Mouse (Mus musculus) forebrain, postnatal 0 days (tissue): ENCODE data around the gene Man2a2. TPM values are rescaled to one million over a fixed set of nuclear protein-coding genes. Genes with fewer than 3 reads are reported as not detected.

Source experiments
- ATAC-seq: fragments of 200-750 bp; cut with Nextera tagmentation; 2 replicates; pipeline ENCODE4 v1.8.0; 2017; ENCODE audit warnings: mild to moderate bottlenecking, moderate library complexity
- DNase-seq: peaks from one replicate; pipeline ENCODE4 v3.0.0-alpha.2; 2015
- H3K27ac ChIP-seq: fragments of 300-500 bp; sonication (generic); 2 replicates; pipeline ENCODE4 v1.5.1; 2014; ENCODE audit warnings: low read depth, mild to moderate bottlenecking, antibody characterized with exemption, low read length, moderate library complexity, mixed read lengths
- H3K27me3 ChIP-seq: fragments of 300-500 bp; sonication (generic); 2 replicates; pipeline ENCODE4 v1.6.1; 2014; ENCODE audit warnings: mild to moderate bottlenecking, low read length, mixed read lengths; ENCODE audit not compliant: insufficient read depth
- H3K36me3 ChIP-seq: fragments of 300-500 bp; sonication (generic); 2 replicates; pipeline ENCODE4 v1.6.1; 2014; ENCODE audit warnings: mild to moderate bottlenecking, moderate library complexity; ENCODE audit not compliant: insufficient read depth
- H3K4me1 ChIP-seq: fragments of 300-500 bp; sonication (generic); 2 replicates; pipeline ENCODE4 v1.6.1; 2014; ENCODE audit warnings: antibody characterized with exemption; ENCODE audit not compliant: insufficient read depth
- H3K4me2 ChIP-seq: fragments of 300-500 bp; sonication (generic); 2 replicates; pipeline ENCODE4 v1.6.1; 2014; ENCODE audit warnings: low read depth, mild to moderate bottlenecking, moderate library complexity
- H3K4me3 ChIP-seq: fragments of 300-500 bp; sonication (generic); 2 replicates; pipeline ENCODE4 v1.5.1; 2014; ENCODE audit warnings: low read depth, low read length, mixed read lengths
- H3K9ac ChIP-seq: fragments of 300-500 bp; sonication (generic); 2 replicates; pipeline ENCODE4 v1.6.1; 2014; ENCODE audit warnings: mild to moderate bottlenecking
- H3K9me3 ChIP-seq: fragments of 300-500 bp; sonication (generic); 2 replicates; pipeline ENCODE4 v1.6.1; 2016; ENCODE audit warnings: low read length
- CTCF ChIP-seq: sonication (generic); IDR thresholded peaks from 2 replicates; pipeline ENCODE4 v1.5.1; 2016; ENCODE audit warnings: antibody characterized with exemption, control low read depth, low read depth
- WGBS: fragments of 180-500 bp; shearing (Covaris S2); extraction: QIAGEN DNeasy Blood & Tissue Kit; methylation state at CpG from one replicate; pipeline ENCODE4 v1.1.7; 2014; 5-methylcytosine and 5-hydroxymethylcytosine counted together
- polyA plus RNA-seq: library from polyadenylated mRNA; unstranded; fragments of >200 nt; fragmentation: Nextera tagmentation; extraction: Ambion mirVana; gene quantifications from 2 replicates; pipeline ENCODE4 v1.2.1, GENCODE M21; 2015
- total RNA-seq: library from RNA; depleted of rRNA; stranded (reverse); fragments of >200 nt; gene quantifications from 2 replicates; pipeline ENCODE4 v1.2.3, GENCODE M21; 2014

Gene Man2a2
- total and polyA plus RNA-seq, 2 experiments from 2014 or later = 12.0 to 54.8 TPM

DNA sequence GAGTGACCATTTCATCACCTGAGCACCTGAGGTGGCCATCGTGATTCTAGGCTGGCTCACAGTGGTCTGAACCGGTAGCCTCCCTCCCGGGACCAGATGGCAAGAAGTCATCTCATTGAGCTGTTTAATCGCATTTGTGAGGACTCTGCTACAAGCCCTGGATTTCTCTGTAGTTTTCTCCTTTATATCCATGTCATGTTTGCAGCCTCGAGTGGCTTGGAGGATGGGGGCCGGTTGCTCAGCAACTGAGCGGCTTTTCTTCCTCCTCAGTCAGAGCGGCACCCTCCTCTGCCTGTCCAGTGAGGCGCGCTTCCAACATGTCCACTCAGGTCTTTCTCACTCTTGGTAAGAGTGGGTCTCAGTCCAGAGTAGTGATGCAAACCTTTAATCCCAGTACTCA lies 5.0 kb upstream of the Man2a2 start:
- no peak for DNase-seq

DNA sequence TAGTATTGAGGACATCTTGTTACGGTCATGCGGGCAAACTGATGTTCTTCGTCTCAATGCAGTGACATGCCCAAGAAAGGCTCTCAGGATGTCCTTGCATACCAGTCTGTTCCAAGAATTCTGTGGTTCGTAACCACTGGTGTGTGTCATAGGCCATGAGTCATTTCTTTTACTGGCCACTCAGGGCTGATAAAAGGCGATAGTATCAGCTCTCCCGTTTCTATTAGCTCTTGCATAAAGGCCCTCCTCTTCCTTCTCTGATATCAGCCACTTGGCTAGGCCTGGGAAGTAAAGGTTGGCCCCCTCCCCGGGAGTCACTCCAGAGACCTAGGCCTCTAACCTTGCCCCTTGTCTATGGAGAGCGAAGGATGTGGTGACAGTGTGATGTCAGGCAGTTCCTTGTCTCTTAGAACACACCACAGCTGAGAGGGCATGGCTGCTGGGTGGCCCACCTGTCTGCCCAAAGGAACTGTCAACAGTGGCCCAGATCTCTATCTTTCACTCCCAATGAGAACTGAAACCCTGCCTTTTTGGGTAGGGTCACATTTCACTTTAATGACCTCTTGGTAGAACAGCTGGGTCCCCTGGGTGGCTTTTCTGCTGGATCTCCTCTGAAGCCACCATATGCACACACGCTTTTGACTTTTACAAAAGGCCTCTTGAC lies 4.3 kb upstream of the Man2a2 start:
- no peak overlapping the region for H3K9ac ChIP-seq
- DNase-seq = no peak
- WGBS = 90% methylated on average over 9 of the region's 9 CpGs

More for the DNA sequence above, 5.0 kb upstream of the Man2a2 start:
- H3K9me3 ChIP-seq = no peaks in the 10 kb centered on the region
- TF ChIP-seq CTCF = no peak
- peak; percentile 36 for ATAC-seq
- H3K36me3 ChIP-seq = no peaks in the 10 kb centered on the region
- H3K27ac ChIP-seq = no peak overlapping the region
- no peak overlapping the region for H3K4me3 ChIP-seq
- no peak overlapping the region for H3K9ac ChIP-seq
- WGBS = 67% methylated on average over 10 of the region's 10 CpGs
- no peaks in the 10 kb centered on the region for H3K4me1 ChIP-seq
- H3K4me2 ChIP-seq = no peak overlapping the region
- no peaks in the 10 kb centered on the region for H3K27me3 ChIP-seq

DNA sequence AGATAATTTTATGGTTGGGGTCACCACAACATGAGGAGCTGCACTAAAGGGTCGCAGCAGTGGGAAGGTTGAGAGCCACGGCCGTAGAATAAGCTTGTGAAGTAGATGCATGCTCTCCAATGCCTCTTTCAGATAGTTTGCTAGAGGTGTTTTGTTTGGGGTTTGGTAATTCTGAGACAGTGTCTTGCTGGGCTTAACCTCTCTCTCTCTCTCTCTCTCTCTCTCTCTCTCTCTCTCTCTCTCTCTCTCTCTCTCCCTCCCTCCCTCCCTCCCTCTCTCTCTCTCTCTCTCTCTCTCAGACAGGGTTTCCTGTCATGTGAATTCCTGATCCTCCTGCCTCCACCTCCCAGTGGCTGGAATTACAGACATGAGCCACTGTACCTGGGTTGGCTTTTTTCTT lies 3.6 kb upstream of the Man2a2 start:
- ATAC-seq (no peak), DNase-seq (no peak)
- Histone ChIP-seq H3K9me3 (no peaks in the 10 kb centered on the region), H3K27me3 (no peaks in the 10 kb centered on the region), H3K4me2 (no peak overlapping the region), H3K9ac (no peak overlapping the region), H3K27ac (no peak overlapping the region), H3K4me3 (no peak overlapping the region), H3K4me1 (no peaks in the 10 kb centered on the region), H3K36me3 (no peaks in the 10 kb centered on the region)
- no peak for TF ChIP-seq CTCF
- 96% methylated on average over 3 of the region's 3 CpGs for WGBS

More for the DNA sequence above, 4.3 kb upstream of the Man2a2 start:
- no peak overlapping the region for H3K4me3 ChIP-seq
- ATAC-seq = no peak
- no peaks in the 10 kb centered on the region for H3K36me3 ChIP-seq
- no peaks in the 10 kb centered on the region for H3K27me3 ChIP-seq
- H3K27ac ChIP-seq = no peak overlapping the region
- H3K4me1 ChIP-seq = no peaks in the 10 kb centered on the region
- TF ChIP-seq CTCF = no peak
- no peak overlapping the region for H3K4me2 ChIP-seq
- no peaks in the 10 kb centered on the region for H3K9me3 ChIP-seq

DNA sequence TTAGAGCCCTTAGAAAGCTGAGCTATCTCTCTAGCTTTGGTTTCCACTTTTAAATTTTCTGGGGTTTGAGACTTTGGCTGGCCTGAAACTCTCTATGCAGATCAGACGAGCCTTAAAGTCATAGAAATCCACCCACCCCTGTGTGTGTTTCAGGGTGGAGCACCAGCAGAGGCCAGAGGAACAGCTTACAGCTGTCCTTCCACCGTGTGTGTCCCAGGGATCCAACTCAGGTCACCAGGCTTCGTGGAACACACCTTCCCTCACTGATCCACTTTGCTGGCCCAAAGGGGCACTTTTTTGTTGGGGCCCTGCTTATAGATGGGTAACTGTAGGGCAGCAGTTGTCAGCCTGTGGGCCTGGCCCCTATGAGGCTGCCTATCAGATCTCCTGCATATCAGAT lies 3.1 kb upstream of the Man2a2 start:
- DNase-seq (no peak), ATAC-seq (no peak)
- Histone ChIP-seq H3K27ac (no peak overlapping the region), H3K4me1 (no peaks in the 10 kb centered on the region), H3K9ac (no peak overlapping the region), H3K36me3 (no peaks in the 10 kb centered on the region), H3K4me3 (no peak overlapping the region), H3K9me3 (no peaks in the 10 kb centered on the region), H3K4me2 (no peak overlapping the region), H3K27me3 (no peaks in the 10 kb centered on the region)
- 59% methylated on average over 3 of the region's 3 CpGs for WGBS
- no peak for TF ChIP-seq CTCF

DNA sequence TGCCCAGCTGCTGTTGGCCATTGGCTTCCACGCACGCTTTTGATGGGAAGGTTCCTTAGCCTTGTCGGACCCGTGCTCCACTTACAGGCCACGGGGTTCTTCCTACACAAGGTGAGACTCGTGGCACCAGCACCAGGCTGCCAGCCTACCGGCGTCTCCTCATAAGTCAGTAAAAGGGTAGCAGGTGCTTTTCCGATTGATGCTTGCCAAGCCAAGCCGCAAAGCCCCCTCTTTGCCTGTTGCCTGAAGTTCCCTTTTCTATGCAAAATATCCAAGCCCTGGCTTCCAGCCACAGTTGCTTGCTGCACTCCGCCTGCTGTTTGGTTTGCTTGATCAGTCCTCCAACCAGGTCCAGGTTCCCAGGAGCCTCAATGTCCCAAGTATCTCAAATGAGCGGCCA lies 2.7 kb upstream of the Man2a2 start:
- no peak overlapping the region for H3K9ac ChIP-seq
- H3K27me3 ChIP-seq = no peaks in the 10 kb centered on the region
- H3K4me3 ChIP-seq = no peak overlapping the region
- TF ChIP-seq CTCF = no peak
- no peak overlapping the region for H3K27ac ChIP-seq
- DNase-seq (no peak), ATAC-seq (no peak)
- WGBS = 70% methylated on average over 12 of the region's 12 CpGs
- H3K36me3 ChIP-seq = no peaks in the 10 kb centered on the region
- no peaks in the 10 kb centered on the region for H3K4me1 ChIP-seq
- no peak overlapping the region for H3K4me2 ChIP-seq
- H3K9me3 ChIP-seq = no peaks in the 10 kb centered on the region

DNA sequence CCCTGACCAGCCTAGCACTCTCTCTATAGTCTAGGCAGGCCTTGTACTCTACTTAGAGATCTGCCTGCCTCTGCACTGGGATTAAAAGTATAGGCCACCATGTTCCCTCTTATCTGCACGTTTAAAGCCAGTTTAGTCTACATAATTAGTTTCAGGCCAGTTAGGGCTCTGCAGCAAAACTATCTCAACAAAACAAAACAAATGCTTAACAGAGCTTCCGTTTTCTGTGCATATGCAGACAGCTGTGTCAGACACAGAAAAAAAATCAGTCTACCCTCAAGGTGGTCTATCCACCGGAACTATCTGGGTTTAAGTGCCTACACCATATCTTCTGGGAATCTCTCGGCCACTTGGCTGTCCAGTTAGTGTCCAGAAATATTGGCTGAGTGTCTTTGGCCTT lies 2.2 kb upstream of the Man2a2 start:
- no peak for ATAC-seq
- H3K27me3 ChIP-seq = no peaks in the 10 kb centered on the region
- 83% methylated on average over 4 of the region's 4 CpGs for WGBS

DNA sequence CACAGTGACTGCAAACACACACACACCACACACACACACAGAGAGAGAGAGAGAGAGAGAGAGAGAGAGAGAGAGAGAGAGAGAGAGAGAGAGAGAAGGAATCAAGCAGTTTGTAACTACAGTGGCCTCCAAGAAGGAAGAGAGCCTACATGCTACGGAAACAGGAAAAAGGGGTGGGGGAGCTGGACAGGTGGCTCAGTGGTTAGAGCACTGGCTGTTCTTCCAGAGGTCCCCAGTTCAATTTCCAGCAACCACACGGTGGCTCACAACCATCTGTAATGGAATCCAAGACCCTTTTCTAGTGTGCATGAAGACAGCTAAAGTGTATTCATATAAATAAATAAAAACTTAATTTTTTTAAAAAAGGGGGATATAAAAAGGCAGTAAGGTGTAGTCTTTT lies 1.5 kb upstream of the Man2a2 start:
- peaks cover 10% of the 10 kb centered on the region for H3K36me3 ChIP-seq
- 73% methylated on average over 2 of the region's 2 CpGs for WGBS
- no peak overlapping the region for H3K9ac ChIP-seq
- TF ChIP-seq CTCF = no peak
- no peaks in the 10 kb centered on the region for H3K27me3 ChIP-seq
- no peak overlapping the region for H3K27ac ChIP-seq
- H3K4me1 ChIP-seq = no peaks in the 10 kb centered on the region
- ATAC-seq (no peak), DNase-seq (no peak)
- no peak overlapping the region for H3K4me3 ChIP-seq
- H3K9me3 ChIP-seq = no peaks in the 10 kb centered on the region
- H3K4me2 ChIP-seq = no peak overlapping the region

More for the DNA sequence above, 2.2 kb upstream of the Man2a2 start:
- no peak for DNase-seq
- Histone ChIP-seq H3K27ac (no peak overlapping the region), H3K4me3 (no peak overlapping the region), H3K4me1 (no peaks in the 10 kb centered on the region), H3K4me2 (no peak overlapping the region), H3K9ac (no peak overlapping the region), H3K9me3 (no peaks in the 10 kb centered on the region), H3K36me3 (peaks cover 3% of the 10 kb centered on the region; the same call in 1 of the 2 replicates)
- TF ChIP-seq CTCF = no peak

DNA sequence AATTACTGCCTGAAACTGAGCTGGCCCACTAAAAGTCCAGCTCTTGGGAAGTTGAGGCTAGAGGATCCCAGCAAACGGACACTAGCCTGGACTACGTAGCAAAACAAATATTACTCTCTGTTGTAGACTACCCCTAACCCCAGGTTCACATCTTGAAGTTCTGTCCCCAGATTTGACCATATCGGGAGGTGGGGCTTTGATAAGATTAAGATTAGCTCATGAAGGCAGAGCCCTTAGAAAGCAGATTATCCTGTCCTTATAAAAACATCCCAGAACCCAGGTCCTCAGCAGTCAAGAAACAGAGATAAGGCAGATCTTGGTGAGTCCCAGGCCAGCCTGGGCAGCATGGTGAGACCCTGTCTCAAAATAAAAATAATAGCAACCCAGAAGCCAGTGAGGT lies 991 bp upstream of the Man2a2 start:
- DNase-seq = no peak
- H3K36me3 ChIP-seq = peaks cover 15% of the 10 kb centered on the region
- H3K9ac ChIP-seq = no peak overlapping the region
- H3K9me3 ChIP-seq = no peaks in the 10 kb centered on the region
- 87% methylated on average over 3 of the region's 3 CpGs for WGBS
- no peak overlapping the region for H3K4me3 ChIP-seq
- H3K27me3 ChIP-seq = no peaks in the 10 kb centered on the region
- no peak for ATAC-seq
- H3K4me2 ChIP-seq = no peak overlapping the region
- no peaks in the 10 kb centered on the region for H3K4me1 ChIP-seq
- TF ChIP-seq CTCF = no peak
- no peak overlapping the region for H3K27ac ChIP-seq
